Mouse (Mus musculus): Measurements from ENCODE around the gene Svbp.

DNA sequence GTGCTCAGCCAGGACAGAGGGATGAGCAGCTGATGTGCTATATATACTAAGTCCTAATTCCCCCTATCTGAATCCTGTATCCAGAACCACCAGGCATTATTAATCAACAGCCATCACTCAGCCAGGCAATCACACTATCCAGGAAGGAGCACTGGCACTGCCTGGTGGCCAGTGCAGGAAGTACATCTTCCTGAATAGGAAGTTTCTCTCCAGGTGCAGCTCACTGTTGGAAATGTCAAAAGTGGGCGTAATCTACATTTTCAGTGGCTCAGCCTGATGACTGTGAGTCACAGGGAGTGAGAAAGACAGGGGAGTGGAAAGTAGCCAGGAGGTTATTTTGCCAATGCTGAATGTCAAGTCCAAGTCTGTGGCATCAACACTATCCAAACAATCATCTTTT lies 28.6 kb downstream of the Svbp start:
- peak; percentile 52; the same call in 1 of the 2 replicates for TF ChIP-seq CTCF (IDR thresholded peaks at IDR 0.05; ENCODE audit: control insufficient read depth, insufficient read depth, insufficient replicate concordance, low read depth, low read length)
- TF ChIP-seq POLR2A (IDR thresholded peaks at IDR 0.05; ENCODE audit: control insufficient read depth, low read depth, low read length), result no peak
